Mouse (Mus musculus) fat pad, adult 2 months (tissue): Measurements from ENCODE around the gene Pbx1.
A peak's percentile ranks its signal among the peaks of the same experiment; 100 is the strongest.

Experiments used
- DNase-seq: peaks from one replicate; pipeline ENCODE4 v3.0.0-alpha.2; 2011; ENCODE audit warnings: low read depth, low spot score; ENCODE audit errors: extremely low read depth

Gene Pbx1

GRCm38 (mm10) chr1:168386159-168386558 is 45.9 kb downstream of the Pbx1 start:
- DNase-seq = no peak

GRCm38 (mm10) chr1:168384594-168384955 is 47.5 kb downstream of the Pbx1 start:
- no peak for DNase-seq

DNA sequence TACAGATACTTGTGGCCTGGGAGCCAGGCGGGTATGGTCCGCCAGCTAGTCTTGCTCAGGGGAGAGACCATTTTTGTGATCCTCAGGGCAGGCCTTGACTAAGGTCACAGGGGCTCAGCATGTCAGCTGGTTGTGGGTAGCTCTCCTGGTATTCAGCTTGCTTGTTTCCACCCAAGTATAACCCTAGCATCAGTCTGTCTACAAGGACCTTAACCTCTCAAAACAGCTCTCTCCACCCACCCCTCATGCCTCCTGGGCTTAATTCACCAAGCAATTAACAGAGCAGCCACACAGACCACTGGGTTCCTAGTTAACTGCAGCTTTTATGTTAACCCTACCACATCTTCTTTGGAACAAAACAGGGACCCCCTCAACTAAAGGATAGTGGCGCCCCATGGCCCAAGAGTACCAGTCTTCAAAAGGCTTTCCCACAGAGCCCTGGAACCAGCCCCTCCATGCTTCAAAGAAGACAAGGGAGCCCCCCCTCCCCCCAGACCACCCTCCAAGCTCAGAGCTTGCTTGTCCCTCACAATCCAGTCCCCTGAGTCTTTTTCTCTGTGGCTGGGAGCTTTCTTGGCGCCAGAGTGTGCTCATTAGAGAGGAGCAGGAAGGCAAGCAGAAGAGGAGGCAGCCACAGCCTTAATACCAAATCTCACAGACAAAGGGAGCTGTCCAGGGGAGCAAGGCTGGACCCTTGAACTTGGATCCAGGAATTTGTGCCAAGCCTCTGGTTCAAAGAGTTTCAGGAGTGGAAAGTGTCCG is 48.1 kb downstream of the Pbx1 start:
- DNase-seq = no peak

DNA sequence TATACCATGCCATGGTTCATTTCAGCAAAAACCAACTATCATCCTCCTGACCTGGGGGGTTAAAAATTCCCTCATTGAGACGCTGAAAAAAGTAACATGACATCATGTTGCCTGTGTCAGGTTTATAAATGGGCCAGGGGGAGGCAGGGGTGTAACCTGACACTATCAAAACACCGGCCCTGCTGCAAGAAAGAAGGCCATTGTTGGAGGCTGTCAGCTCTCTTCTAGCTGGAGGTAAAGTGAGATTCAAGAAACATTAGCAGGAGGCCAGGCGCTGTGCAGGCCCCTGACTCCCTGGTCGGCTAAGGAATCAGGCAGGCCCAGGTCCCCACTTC is 49.3 kb downstream of the Pbx1 start:
- DNase-seq = no peak

DNA sequence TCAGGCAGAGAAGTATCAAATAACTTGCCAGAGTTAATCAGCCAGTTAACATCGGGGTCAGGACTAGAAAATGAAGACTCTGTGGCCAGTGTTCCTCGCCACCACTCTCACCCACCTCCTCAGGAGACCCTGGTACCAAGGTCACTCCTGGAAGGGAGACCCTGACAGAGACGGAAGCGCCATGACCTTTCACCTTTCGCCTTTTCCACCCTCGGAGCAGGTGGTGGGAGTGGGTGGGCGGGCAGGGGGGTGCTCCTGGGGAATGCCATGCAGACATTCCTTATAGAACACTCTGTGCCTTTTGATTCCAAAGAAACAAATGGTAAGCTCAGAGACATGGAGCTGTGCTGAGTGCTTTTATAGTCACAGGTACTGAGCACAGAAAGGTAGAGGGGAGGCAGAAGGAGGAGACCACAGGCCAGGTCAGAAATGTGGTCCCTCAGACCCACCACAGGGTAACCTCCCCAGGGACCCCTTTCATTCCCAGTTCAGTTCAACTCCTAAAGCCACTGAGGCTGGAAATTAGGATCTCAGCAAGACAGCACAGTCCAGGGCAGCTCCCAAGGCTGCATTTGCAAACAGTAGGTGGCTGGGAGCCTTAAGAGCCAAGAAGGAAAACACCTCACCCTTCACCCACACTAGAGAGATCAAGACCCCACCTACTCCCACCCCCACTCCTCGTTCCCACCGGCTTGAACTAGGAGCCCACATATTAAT is 49.8 kb downstream of the Pbx1 start:
- no peak for DNase-seq

- DNase-seq = no peak
Measured at GRCm38 (mm10) chr1:168381451-168381850, 50.6 kb downstream of the Pbx1 start.

- DNase-seq = no peak
Measured at GRCm38 (mm10) chr1:168380241-168380770, 51.8 kb downstream of the Pbx1 start.

GRCm38 (mm10) chr1:168377650-168378049 is 54.4 kb downstream of the Pbx1 start:
- no peak for DNase-seq

DNA sequence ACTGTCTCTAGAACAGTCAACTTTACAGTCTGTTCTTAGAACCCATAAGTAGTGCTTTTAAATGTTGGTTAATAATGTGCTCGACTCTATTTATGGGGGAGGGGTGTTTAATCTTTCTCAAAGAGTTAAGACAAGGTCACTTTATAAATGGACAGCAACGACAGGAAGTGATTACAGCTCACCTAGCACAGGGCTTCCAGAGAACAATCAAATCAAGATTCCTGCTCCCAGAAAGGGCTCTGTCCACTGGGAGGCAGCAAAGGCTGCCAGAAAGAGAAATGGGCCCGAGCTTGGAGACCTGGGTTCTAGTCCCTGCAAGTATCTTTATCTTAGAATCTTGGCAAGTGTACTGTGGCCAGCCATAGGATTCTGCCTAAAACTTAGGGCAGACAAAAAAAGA is 55.7 kb downstream of the Pbx1 start:
- no peak for DNase-seq

DNA sequence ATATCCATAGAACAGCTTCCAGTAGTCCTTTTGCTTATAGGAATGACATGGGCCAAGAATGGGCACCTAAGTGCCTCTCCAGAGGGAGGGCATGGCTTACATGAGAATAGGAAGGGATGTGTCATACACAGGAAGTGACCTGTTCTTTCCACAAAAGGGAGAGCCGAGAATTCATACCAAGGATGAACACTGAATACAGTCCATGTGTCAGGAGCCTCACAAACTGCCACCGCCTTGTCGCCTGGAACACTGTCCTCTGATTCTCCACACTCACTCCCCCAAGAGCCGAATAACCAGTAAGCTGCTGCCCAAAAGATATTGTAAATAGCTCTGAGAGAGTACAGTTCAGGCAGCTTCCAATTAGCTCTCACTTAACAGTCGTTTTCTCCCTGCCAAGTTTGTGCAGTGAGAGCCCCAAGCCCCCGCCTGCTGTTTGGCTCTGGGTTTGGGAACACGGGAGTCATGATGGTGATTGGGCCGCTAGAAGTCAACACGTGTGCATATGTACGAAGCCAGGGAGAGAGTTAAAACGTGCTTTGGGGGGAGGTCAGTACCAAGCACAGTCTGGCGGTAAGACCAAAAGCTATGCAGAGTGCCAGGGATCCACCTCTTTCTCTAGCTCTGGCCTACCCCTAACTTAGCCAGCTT is 57.0 kb downstream of the Pbx1 start:
- no peak for DNase-seq

DNA sequence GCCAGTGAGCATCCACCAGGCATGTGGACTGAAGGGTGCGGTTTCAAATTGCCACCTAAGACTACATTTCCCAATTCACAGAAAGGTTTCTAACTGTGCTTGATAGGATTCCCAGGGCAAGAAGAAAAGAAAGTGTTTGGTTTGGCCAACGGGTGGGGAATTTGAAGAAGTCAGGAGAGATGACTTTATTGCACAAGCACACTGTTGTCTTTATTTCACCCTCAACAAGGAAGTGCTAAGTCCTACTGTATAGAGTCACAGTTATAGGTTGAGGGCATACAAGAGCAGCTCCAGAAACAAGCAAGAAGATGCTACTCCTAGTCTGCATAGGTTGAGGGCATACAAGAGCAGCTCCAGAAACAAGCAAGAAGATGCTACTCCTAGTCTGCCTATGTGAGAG is 60.0 kb downstream of the Pbx1 start:
- DNase-seq = peak; percentile 56

DNA sequence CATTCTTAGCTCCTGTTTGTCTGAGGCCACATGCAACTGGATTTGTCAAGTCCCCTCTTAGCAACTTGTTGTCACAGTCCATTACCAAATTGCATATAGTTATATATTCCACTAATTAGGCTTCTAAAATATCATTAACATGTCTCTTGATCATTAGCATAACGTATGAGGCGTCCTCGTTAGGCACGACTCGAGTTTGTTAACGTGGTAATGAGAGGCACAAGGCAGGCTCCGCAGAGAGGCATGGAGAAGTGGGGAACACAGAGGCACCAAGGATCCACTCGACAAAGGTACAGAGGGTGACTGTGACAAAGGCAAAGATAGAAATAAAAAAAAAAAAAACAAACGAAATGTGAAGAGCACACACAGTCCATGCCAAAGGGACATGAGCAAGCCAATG is 61.1 kb downstream of the Pbx1 start:
- DNase-seq = no peak

- DNase-seq = no peak
Measured at GRCm38 (mm10) chr1:168366261-168366660, 65.8 kb downstream of the Pbx1 start.

- no peak for DNase-seq
Measured at GRCm38 (mm10) chr1:168364325-168364724, 67.7 kb downstream of the Pbx1 start.

- no peak for DNase-seq
Measured at GRCm38 (mm10) chr1:168363053-168363452, 69.0 kb downstream of the Pbx1 start.

DNA sequence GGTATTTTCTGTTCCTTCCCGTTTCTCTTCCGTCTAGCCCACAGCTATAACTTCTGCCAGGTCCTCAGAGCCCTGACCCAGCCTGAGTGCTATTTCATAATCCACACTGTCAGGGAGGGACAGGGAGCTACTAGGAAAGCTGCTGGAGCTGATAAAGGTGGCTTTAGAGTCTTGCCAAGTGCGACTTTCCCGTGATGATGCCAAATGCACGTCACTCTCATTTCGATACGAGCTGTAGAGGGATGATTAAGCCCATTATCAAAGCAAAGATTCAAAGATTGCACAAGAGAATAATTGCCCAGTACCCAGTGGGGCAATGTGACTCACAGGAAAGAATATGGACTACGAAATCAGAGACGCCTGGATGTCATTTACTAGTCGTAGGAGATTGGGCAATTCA is 69.6 kb downstream of the Pbx1 start:
- peak; percentile 83 for DNase-seq

DNA sequence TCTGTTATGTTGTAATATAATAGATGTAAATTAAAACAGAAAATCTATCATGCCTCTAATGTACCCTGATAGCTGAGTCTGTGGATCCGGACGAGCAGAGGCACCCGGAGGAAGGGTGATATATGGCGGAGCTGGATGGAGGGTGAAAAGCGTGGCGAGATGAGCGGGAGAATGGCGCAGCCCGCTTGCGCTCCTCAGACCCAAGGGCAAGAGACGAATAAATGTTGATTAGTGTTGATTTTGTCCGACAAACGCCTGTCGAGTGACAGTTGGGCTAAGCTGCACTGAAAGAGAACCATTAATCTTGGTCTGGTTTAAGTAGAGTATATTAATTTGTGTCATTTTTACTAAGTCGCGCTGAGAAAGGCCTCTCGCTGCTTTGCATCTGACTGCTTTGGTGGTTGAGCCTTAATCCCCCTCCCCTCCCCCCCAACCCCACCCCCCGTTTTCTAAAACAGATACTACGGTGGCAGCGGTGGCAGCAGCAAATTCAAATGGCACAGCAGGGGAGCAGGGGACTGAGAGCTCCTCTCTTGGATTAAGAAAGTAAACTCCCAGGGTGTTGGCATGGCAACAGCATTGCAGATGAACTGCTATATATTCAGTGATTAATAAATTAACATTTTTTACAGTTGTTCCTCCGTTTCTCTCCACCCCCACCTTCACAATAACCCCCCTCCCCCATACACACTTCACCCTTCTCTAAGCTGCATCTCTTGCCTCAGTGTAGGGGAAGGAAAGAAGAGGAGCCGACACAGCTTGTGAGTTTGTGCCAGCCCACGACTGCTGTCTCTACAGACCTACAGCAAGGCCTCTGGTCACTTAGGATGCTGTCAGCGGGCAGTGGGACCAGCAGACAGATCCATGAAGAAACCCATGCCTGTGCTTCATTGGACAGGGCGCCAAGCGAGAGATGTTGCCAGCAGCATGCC is 74.1 kb downstream of the Pbx1 start:
- DNase-seq = no peak

- no peak for DNase-seq
Measured at GRCm38 (mm10) chr1:168356970-168357441, 75.1 kb downstream of the Pbx1 start.

GRCm38 (mm10) chr1:168355985-168356556 is 76.0 kb downstream of the Pbx1 start:
- no peak for DNase-seq

DNA sequence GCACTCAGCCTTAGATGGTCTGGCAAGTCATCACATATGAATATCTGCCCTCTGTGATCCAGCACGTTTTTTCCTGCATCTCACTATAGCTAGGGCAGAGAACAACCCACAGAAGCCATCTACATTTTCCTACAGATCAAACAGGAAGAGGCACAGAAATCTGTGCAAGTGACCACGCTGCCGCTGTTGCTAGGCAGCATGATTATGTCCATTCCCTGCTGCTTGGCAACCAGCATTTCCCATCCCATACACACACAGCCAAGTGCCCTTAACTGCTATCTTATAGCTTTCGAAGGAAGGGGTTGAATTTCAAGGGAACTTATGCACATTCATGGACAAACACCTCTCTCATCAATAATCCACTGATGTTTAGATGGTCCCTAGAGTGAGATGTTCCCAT is 77.1 kb downstream of the Pbx1 start:
- DNase-seq = no peak
